Mouse (Mus musculus) left cerebral cortex, adult 18-20 months (tissue): ENCODE data around the gene Fhod1. TPM values are rescaled to one million over a fixed set of nuclear protein-coding genes. Genes with fewer than 3 reads are reported as not detected.

Experiments used
- microRNA-seq, 2 experiments: library from miRNA; unstranded; fragments of <30 nt; microRNA quantifications; one replicate each; pipeline ENCODE4 v1.2.0; 2021
- total RNA-seq, 2 experiments: library from RNA; stranded (reverse); gene quantifications; 2 replicates each; pipeline ENCODE4 v1.2.3; 2021

Fhod1 gene
- total RNA-seq, 2 experiments from 2014 or later, result 3.1 to 3.3 TPM

Small RNAs within 50 kb of the gene (microRNA-seq; reads per million reads assigned to microRNA genes)
- 0 reads per million in 2 experiments for gene Gm27320
- gene Mir328, result 13,625 to 17,417 reads per million in 2 experiments

Other genes with a start within 250 kb of the Fhod1 start
- gene Ces4a, start 216.2 kb downstream of the Fhod1 start, total RNA-seq, result not detected
- gene Cbfb, start 177.3 kb downstream of the Fhod1 start, total RNA-seq, result 10 to 100 TPM; 19.4 to 24.7 TPM
- 10 to 100 TPM; 37.0 to 40.0 TPM for gene D230025D16Rik, start 122.8 kb downstream of the Fhod1 start, total RNA-seq
- 1 to 10 TPM; 3.0 to 3.5 TPM for gene B3gnt9, start 92.8 kb downstream of the Fhod1 start, total RNA-seq
- 1 to 10 TPM; 7.6 to 8.9 TPM for gene Tradd, start 83.3 kb downstream of the Fhod1 start, total RNA-seq
- gene Fbxl8, start 83.3 kb downstream of the Fhod1 start, total RNA-seq, result 1 to 10 TPM; 1.1 to 1.6 TPM
- gene Hsf4, start 78.2 kb downstream of the Fhod1 start, total RNA-seq, result 10 to 100 TPM; 25.6 to 26.5 TPM
- 10 to 100 TPM in 1 of 2 experiments, 1 to 10 TPM in 1; 9.4 to 10.8 TPM for gene Nol3, start 71.8 kb downstream of the Fhod1 start, total RNA-seq
- 10 to 100 TPM; 22.3 to 27.9 TPM for gene 4931428F04Rik, start 58.1 kb downstream of the Fhod1 start, total RNA-seq
- 1 to 10 TPM; 1.6 TPM for gene Exoc3l, start 51.9 kb downstream of the Fhod1 start, total RNA-seq
- 10 to 100 TPM; 37.6 to 39.1 TPM for gene E2f4, start 50.3 kb downstream of the Fhod1 start, total RNA-seq
- gene Elmo3, start 42.4 kb downstream of the Fhod1 start, total RNA-seq, result 1 to 10 TPM; 1.4 to 1.8 TPM
- gene Lrrc29, start 21.7 kb downstream of the Fhod1 start, total RNA-seq, result 1 to 10 TPM; 4.5 to 4.8 TPM
- gene Tmem208, start 21.6 kb downstream of the Fhod1 start, total RNA-seq, result 10 to 100 TPM; 37.1 to 37.4 TPM
- 10 to 100 TPM; 31.1 to 35.6 TPM for gene Slc9a5, start 890 bp upstream of the Fhod1 start, total RNA-seq
- 1 to 10 TPM; 2.1 to 2.2 TPM for gene Plekhg4, start 25.3 kb upstream of the Fhod1 start, total RNA-seq
- not detected for gene Kctd19, start 65.5 kb upstream of the Fhod1 start, total RNA-seq
- under 1 TPM; 0.19 to 0.42 TPM for gene Lrrc36, start 65.6 kb upstream of the Fhod1 start, total RNA-seq
- gene Tppp3, start 123.6 kb upstream of the Fhod1 start, total RNA-seq, result 10 to 100 TPM; 47.0 to 48.3 TPM
- 10 to 100 TPM; 41.8 to 42.5 TPM for gene Zdhhc1, start 148.9 kb upstream of the Fhod1 start, total RNA-seq
- not detected for gene Hsd11b2, start 170.8 kb upstream of the Fhod1 start, total RNA-seq
- 100 to 1,000 TPM; 306 to 326 TPM for gene Atp6v0d1, start 218.1 kb upstream of the Fhod1 start, total RNA-seq